Mouse (Mus musculus): ENCODE data around the gene Myadml2. TPM values are rescaled to one million over a fixed set of nuclear protein-coding genes. Genes with fewer than 3 reads are reported as not detected.

Gene Myadml2
- polyA plus RNA-seq, 1 experiment = 0.83 TPM

DNA sequence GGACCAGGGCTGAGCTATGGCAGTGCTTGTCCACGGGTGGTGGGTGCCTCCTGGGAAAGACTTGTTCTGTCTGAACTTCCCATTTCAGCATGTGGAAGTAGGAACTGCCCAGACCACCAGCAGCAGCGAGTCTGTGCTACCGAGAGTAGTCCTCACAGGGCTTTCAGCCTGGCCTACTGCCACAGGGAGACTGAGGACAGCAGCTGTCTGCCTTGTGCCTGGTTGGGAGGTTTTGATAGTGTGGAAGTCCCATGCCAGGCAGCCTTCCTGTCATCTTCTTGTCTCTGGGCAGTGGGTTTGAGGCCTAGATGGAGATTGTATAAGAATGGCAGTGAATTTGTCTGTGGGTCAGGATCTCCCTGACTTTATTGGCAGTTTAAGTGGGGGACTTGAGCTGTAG lies 41.4 kb upstream of the Myadml2 start:
- Histone ChIP-seq H3K4me1 (ENCODE audit: control insufficient read depth, insufficient read depth, insufficient read length) (no peaks in the 10 kb centered on the region), H3K27me3 (ENCODE audit: control insufficient read depth, insufficient read depth, low read length) (no peaks in the 10 kb centered on the region), H3K27ac (ENCODE audit: insufficient read depth, low read length) (no peak overlapping the region; the same call in 1 of the 2 replicates), H3K4me3 (ENCODE audit: extremely low read depth, insufficient read depth, insufficient read length) (no peak overlapping the region), H3K36me3 (ENCODE audit: control insufficient read depth, insufficient read depth, low read length) (peaks cover 27% of the 10 kb centered on the region)
- 74% methylated on average over 3 of the region's 3 CpGs for WGBS
- DNase-seq (ENCODE audit: low read depth in 1 of 2, low spot score in 2 of 2) = no peak
- TF ChIP-seq POLR2A (IDR thresholded peaks at IDR 0.05; ENCODE audit: low read depth, low read length) (no peak), CTCF (IDR thresholded peaks at IDR 0.05; ENCODE audit: extremely low read depth, insufficient read depth, insufficient read length, insufficient replicate concordance) (no peak)

DNA sequence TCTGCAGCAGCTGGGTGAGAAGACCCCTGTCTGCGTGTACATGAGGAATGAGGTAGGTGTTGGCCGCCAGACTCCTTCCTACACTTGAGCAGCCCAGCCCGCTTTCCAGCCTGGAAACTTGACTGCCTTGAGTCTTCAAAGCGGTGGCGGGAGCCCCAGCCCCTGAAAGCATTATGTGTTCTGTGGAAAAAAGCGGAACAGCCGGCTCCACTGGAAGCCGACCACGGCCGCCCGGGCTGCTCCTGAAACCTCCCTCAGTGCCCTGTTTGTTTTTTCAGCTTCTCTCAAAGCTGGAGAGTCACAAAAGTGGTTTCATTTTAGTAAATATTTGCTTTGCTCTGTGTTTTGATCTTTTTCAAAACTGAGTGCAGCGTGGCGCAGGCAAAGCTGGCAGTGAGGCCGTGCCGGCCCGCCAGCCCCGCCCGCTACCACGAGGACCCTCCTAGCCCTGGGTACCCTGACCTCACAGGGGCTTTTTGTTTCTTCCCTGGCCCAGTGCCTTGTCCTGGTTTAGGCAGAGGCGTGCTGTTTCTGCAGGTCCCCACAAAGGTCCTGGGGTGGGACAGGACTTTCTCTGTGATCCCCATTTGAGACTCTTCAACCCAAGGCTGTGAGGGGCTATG lies 38.8 kb upstream of the Myadml2 start:
- Histone ChIP-seq H3K27ac (ENCODE audit: insufficient read depth, low read length) (no peak overlapping the region), H3K4me3 (ENCODE audit: extremely low read depth, insufficient read depth, insufficient read length) (no peak overlapping the region), H3K4me1 (ENCODE audit: control insufficient read depth, insufficient read depth, insufficient read length) (no peaks in the 10 kb centered on the region), H3K27me3 (ENCODE audit: control insufficient read depth, insufficient read depth, low read length) (no peaks in the 10 kb centered on the region), H3K36me3 (ENCODE audit: control insufficient read depth, insufficient read depth, low read length) (peaks cover 30% of the 10 kb centered on the region)
- 95% methylated on average over 20 of the region's 20 CpGs for WGBS
- TF ChIP-seq POLR2A (IDR thresholded peaks at IDR 0.05; ENCODE audit: low read depth, low read length) = no peak
- TF ChIP-seq CTCF (IDR thresholded peaks at IDR 0.05; ENCODE audit: extremely low read depth, insufficient read depth, insufficient read length, insufficient replicate concordance) = no peak
- no peak for DNase-seq (ENCODE audit: low read depth in 1 of 2, low spot score in 2 of 2)

DNA sequence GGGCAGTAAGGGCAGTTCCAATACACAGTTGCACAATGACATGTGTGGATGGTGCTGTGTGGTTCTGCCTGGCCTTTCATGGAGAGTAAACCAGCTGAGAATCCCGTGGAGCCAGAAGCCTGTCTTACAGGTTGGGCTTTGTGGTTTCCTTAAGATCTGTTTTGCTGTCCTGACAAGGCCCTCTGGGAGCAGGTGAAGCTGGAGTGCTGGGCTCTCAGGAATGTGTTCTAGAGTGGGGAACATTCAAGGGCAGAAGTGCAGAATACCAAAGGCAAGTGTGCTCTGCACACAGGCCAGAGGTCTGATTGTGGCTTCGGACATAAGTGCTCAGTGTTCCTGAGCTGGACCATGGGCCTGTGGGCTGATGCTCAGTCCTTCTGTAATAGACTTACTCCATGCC lies 36.7 kb upstream of the Myadml2 start:
- Histone ChIP-seq H3K27me3 (ENCODE audit: control insufficient read depth, insufficient read depth, low read length) (no peaks in the 10 kb centered on the region), H3K4me1 (ENCODE audit: control insufficient read depth, insufficient read depth, insufficient read length) (no peaks in the 10 kb centered on the region), H3K36me3 (ENCODE audit: control insufficient read depth, insufficient read depth, low read length) (peaks cover 24% of the 10 kb centered on the region), H3K27ac (ENCODE audit: insufficient read depth, low read length) (no peak overlapping the region), H3K4me3 (ENCODE audit: extremely low read depth, insufficient read depth, insufficient read length) (no peak overlapping the region)
- 88% methylated on average over 2 of the region's 2 CpGs for WGBS
- no peak for DNase-seq (ENCODE audit: low read depth in 1 of 2, low spot score in 2 of 2)
- no peak for TF ChIP-seq POLR2A (IDR thresholded peaks at IDR 0.05; ENCODE audit: low read depth, low read length)
- TF ChIP-seq CTCF (IDR thresholded peaks at IDR 0.05; ENCODE audit: extremely low read depth, insufficient read depth, insufficient read length, insufficient replicate concordance) = no peak

GRCm38 (mm10) chr11:120684086-120684485 lies 36.1 kb upstream of the Myadml2 start:
- Histone ChIP-seq H3K4me3 (ENCODE audit: extremely low read depth, insufficient read depth, insufficient read length) (no peak overlapping the region), H3K36me3 (ENCODE audit: control insufficient read depth, insufficient read depth, low read length) (peaks cover 19% of the 10 kb centered on the region), H3K27ac (ENCODE audit: insufficient read depth, low read length) (no peak overlapping the region), H3K4me1 (ENCODE audit: control insufficient read depth, insufficient read depth, insufficient read length) (no peaks in the 10 kb centered on the region), H3K27me3 (ENCODE audit: control insufficient read depth, insufficient read depth, low read length) (no peaks in the 10 kb centered on the region)
- 88% methylated on average over 2 of the region's 2 CpGs for WGBS
- DNase-seq (ENCODE audit: low read depth in 1 of 2, low spot score in 2 of 2) = no peak
- no peak for TF ChIP-seq POLR2A (IDR thresholded peaks at IDR 0.05; ENCODE audit: low read depth, low read length)
- no peak for TF ChIP-seq CTCF (IDR thresholded peaks at IDR 0.05; ENCODE audit: extremely low read depth, insufficient read depth, insufficient read length, insufficient replicate concordance)

DNA sequence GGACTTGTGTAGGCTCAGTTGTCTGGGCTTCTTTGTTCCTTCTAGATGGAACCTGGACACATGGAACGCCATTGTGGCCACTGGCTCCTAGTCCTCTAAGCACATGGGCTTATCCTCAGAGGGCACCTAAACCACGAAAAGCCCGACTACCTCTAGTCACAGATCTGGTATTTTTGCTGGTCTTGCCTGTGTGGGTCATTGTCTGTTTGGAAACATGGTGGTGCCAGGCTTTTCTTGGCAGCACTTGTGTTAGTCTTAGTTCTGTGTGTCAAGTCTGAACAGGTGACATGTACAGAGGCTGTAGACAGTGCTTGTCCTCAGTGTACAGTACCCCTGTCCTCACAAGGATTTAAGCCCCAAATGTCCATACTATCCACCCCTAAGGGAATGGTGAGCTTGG lies 35.6 kb upstream of the Myadml2 start:
- Histone ChIP-seq H3K36me3 (ENCODE audit: control insufficient read depth, insufficient read depth, low read length) (peaks cover 16% of the 10 kb centered on the region), H3K27me3 (ENCODE audit: control insufficient read depth, insufficient read depth, low read length) (no peaks in the 10 kb centered on the region), H3K4me3 (ENCODE audit: extremely low read depth, insufficient read depth, insufficient read length) (no peak overlapping the region), H3K4me1 (ENCODE audit: control insufficient read depth, insufficient read depth, insufficient read length) (no peaks in the 10 kb centered on the region), H3K27ac (ENCODE audit: insufficient read depth, low read length) (no peak overlapping the region)
- no peak for DNase-seq (ENCODE audit: low read depth in 1 of 2, low spot score in 2 of 2)
- no peak for TF ChIP-seq CTCF (IDR thresholded peaks at IDR 0.05; ENCODE audit: extremely low read depth, insufficient read depth, insufficient read length, insufficient replicate concordance)
- TF ChIP-seq POLR2A (IDR thresholded peaks at IDR 0.05; ENCODE audit: low read depth, low read length) = no peak
- 86% methylated on average over 3 of the region's 3 CpGs for WGBS

- H3K4me1 ChIP-seq (ENCODE audit: control insufficient read depth, insufficient read depth, insufficient read length) = no peaks in the 10 kb centered on the region
- 87% methylated on average over 5 of the region's 5 CpGs for WGBS
- TF ChIP-seq CTCF (IDR thresholded peaks at IDR 0.05; ENCODE audit: extremely low read depth, insufficient read depth, insufficient read length, insufficient replicate concordance) (no peak), POLR2A (IDR thresholded peaks at IDR 0.05; ENCODE audit: low read depth, low read length) (no peak)
- no peak overlapping the region for H3K27ac ChIP-seq (ENCODE audit: insufficient read depth, low read length)
- no peaks in the 10 kb centered on the region for H3K27me3 ChIP-seq (ENCODE audit: control insufficient read depth, insufficient read depth, low read length)
- H3K36me3 ChIP-seq (ENCODE audit: control insufficient read depth, insufficient read depth, low read length) = peaks cover 18% of the 10 kb centered on the region
- H3K4me3 ChIP-seq (ENCODE audit: extremely low read depth, insufficient read depth, insufficient read length) = no peak overlapping the region
- DNase-seq (ENCODE audit: low read depth in 1 of 2, low spot score in 2 of 2) = no peak
Measured at GRCm38 (mm10) chr11:120682683-120683082, 34.7 kb upstream of the Myadml2 start.

GRCm38 (mm10) chr11:120679909-120680308 lies 32.0 kb upstream of the Myadml2 start:
- peak in 1 of 2 experiments; percentile 28 for DNase-seq (ENCODE audit: low read depth in 1 of 2, low spot score in 2 of 2)
- H3K27ac ChIP-seq (ENCODE audit: insufficient read depth, low read length) = no peak overlapping the region
- 0 out of 2 replicates have a peak, but pooled peaks cover 2% of the 10 kb centered on the region for H3K4me1 ChIP-seq (ENCODE audit: control insufficient read depth, insufficient read depth, insufficient read length)

More at GRCm38 (mm10) chr11:120679909-120680308, 32.0 kb upstream of the Myadml2 start:
- 75% methylated on average over 3 of the region's 3 CpGs for WGBS
- Histone ChIP-seq H3K36me3 (ENCODE audit: control insufficient read depth, insufficient read depth, low read length) (peaks cover 9% of the 10 kb centered on the region), H3K27me3 (ENCODE audit: control insufficient read depth, insufficient read depth, low read length) (no peaks in the 10 kb centered on the region), H3K4me3 (ENCODE audit: extremely low read depth, insufficient read depth, insufficient read length) (no peak overlapping the region)
- TF ChIP-seq CTCF (IDR thresholded peaks at IDR 0.05; ENCODE audit: extremely low read depth, insufficient read depth, insufficient read length, insufficient replicate concordance) (peak; percentile 22; the same call in 1 of the 2 replicates), POLR2A (IDR thresholded peaks at IDR 0.05; ENCODE audit: low read depth, low read length) (no peak)
